Mouse (Mus musculus): Measurements from ENCODE around the gene Zfp296. TPM values are rescaled to one million over a fixed set of nuclear protein-coding genes. Genes with fewer than 3 reads are reported as not detected.

The Zfp296 gene
- total and polyA plus RNA-seq, 2 experiments from 2014 or later, result 0.12 to 3.6 TPM

- H3K9ac ChIP-seq (replicated peaks; ENCODE audit: low read depth, low read length), result no peak overlapping the region
- 68% methylated on average over 7 of the region's 7 CpGs for WGBS
- no peak; the same call in 1 of the 2 replicates for ATAC-seq (ENCODE audit: insufficient read depth, low read depth)
These were observed 35.4 kb upstream of the Zfp296 start for GRCm38 (mm10) chr7:19541681-19542154.

GRCm38 (mm10) chr7:19542155-19542691, 34.9 kb upstream of the Zfp296 start:
- Histone ChIP-seq H3K4me2 (ENCODE audit: low read depth, low read length) (no peak overlapping the region), H3K9ac (replicated peaks; ENCODE audit: low read depth, low read length) (no peak overlapping the region), H3K27me3 (ENCODE audit: control insufficient read depth, insufficient read depth, low read length) (no peaks in the 10 kb centered on the region), H3K9me3 (replicated peaks; ENCODE audit: control insufficient read depth, low read length) (no peaks in the 10 kb centered on the region), H3K27ac (ENCODE audit: low read depth) (peak overlapping the region; percentile 59), H3K36me3 (replicated peaks; ENCODE audit: control insufficient read depth, insufficient read depth, low read length) (no peaks in the 10 kb centered on the region), H3K4me1 (ENCODE audit: control insufficient read depth, insufficient read depth) (peaks cover 37% of the 10 kb centered on the region), H3K4me3 (ENCODE audit: low read depth, low read length) (no peak overlapping the region)
- 52% methylated on average over 8 of the region's 8 CpGs for WGBS
- ATAC-seq (ENCODE audit: insufficient read depth, low read depth) (peak; percentile 79), DNase-seq (ENCODE audit: low spot score) (peak; percentile 47)
- TF ChIP-seq EP300 (IDR thresholded peaks at IDR 0.05; ENCODE audit: low read depth), result no peak
- no peak for TF ChIP-seq CTCF (IDR thresholded peaks at IDR 0.05; ENCODE audit: low read depth)

More at GRCm38 (mm10) chr7:19541681-19542154, 35.4 kb upstream of the Zfp296 start:
- Histone ChIP-seq H3K4me1 (ENCODE audit: control insufficient read depth, insufficient read depth) (peaks cover 37% of the 10 kb centered on the region), H3K9me3 (replicated peaks; ENCODE audit: control insufficient read depth, low read length) (no peaks in the 10 kb centered on the region), H3K4me2 (ENCODE audit: low read depth, low read length) (no peak overlapping the region), H3K4me3 (ENCODE audit: low read depth, low read length) (no peak overlapping the region), H3K36me3 (replicated peaks; ENCODE audit: control insufficient read depth, insufficient read depth, low read length) (no peaks in the 10 kb centered on the region), H3K27me3 (ENCODE audit: control insufficient read depth, insufficient read depth, low read length) (no peaks in the 10 kb centered on the region), H3K27ac (ENCODE audit: low read depth) (peak overlapping the region; percentile 59; the same call in 1 of the 2 replicates)
- TF ChIP-seq CTCF (IDR thresholded peaks at IDR 0.05; ENCODE audit: low read depth), result no peak
- TF ChIP-seq EP300 (IDR thresholded peaks at IDR 0.05; ENCODE audit: low read depth), result no peak
- no peak for DNase-seq (ENCODE audit: low spot score)

- DNase-seq (ENCODE audit: low spot score) (no peak), ATAC-seq (ENCODE audit: insufficient read depth, low read depth) (no peak)
- no peak overlapping the region for H3K4me3 ChIP-seq (ENCODE audit: low read depth, low read length)
- no peaks in the 10 kb centered on the region for H3K27me3 ChIP-seq (ENCODE audit: control insufficient read depth, insufficient read depth, low read length)
- 38% methylated on average over 6 of the region's 6 CpGs for WGBS
- H3K4me1 ChIP-seq (ENCODE audit: control insufficient read depth, insufficient read depth), result peaks cover 37% of the 10 kb centered on the region
- H3K4me2 ChIP-seq (ENCODE audit: low read depth, low read length), result no peak overlapping the region
- H3K9ac ChIP-seq (replicated peaks; ENCODE audit: low read depth, low read length), result no peak overlapping the region
- H3K9me3 ChIP-seq (replicated peaks; ENCODE audit: control insufficient read depth, low read length), result no peaks in the 10 kb centered on the region
- TF ChIP-seq CTCF (IDR thresholded peaks at IDR 0.05; ENCODE audit: low read depth) (peak; percentile 52), EP300 (IDR thresholded peaks at IDR 0.05; ENCODE audit: low read depth) (peak; percentile 54; the same call in 1 of the 2 replicates)
- H3K36me3 ChIP-seq (replicated peaks; ENCODE audit: control insufficient read depth, insufficient read depth, low read length), result no peaks in the 10 kb centered on the region
- H3K27ac ChIP-seq (ENCODE audit: low read depth), result no peak overlapping the region
These were observed 33.5 kb upstream of the Zfp296 start for GRCm38 (mm10) chr7:19543584-19543983.

GRCm38 (mm10) chr7:19546007-19546406, 31.1 kb upstream of the Zfp296 start:
- no peak overlapping the region for H3K9ac ChIP-seq (replicated peaks; ENCODE audit: low read depth, low read length)
- H3K4me3 ChIP-seq (ENCODE audit: low read depth, low read length), result no peak overlapping the region
- no peaks in the 10 kb centered on the region for H3K27me3 ChIP-seq (ENCODE audit: control insufficient read depth, insufficient read depth, low read length)
- no peak overlapping the region for H3K4me2 ChIP-seq (ENCODE audit: low read depth, low read length)
- no peak for TF ChIP-seq CTCF (IDR thresholded peaks at IDR 0.05; ENCODE audit: low read depth)
- TF ChIP-seq EP300 (IDR thresholded peaks at IDR 0.05; ENCODE audit: low read depth), result no peak
- H3K4me1 ChIP-seq (ENCODE audit: control insufficient read depth, insufficient read depth), result peaks cover 32% of the 10 kb centered on the region
- ATAC-seq (ENCODE audit: insufficient read depth, low read depth), result peak; percentile 48; the same call in 1 of the 2 replicates
- WGBS, result 18% methylated on average over 3 of the region's 3 CpGs
- no peak overlapping the region for H3K27ac ChIP-seq (ENCODE audit: low read depth)
- H3K9me3 ChIP-seq (replicated peaks; ENCODE audit: control insufficient read depth, low read length), result no peaks in the 10 kb centered on the region
- DNase-seq (ENCODE audit: low spot score), result peak; percentile 36
- no peaks in the 10 kb centered on the region for H3K36me3 ChIP-seq (replicated peaks; ENCODE audit: control insufficient read depth, insufficient read depth, low read length)

- WGBS, result 79% methylated on average over 2 of the region's 2 CpGs
- Histone ChIP-seq H3K27ac (ENCODE audit: low read depth) (no peak overlapping the region), H3K9me3 (replicated peaks; ENCODE audit: control insufficient read depth, low read length) (no peaks in the 10 kb centered on the region), H3K9ac (replicated peaks; ENCODE audit: low read depth, low read length) (no peak overlapping the region), H3K4me2 (ENCODE audit: low read depth, low read length) (no peak overlapping the region), H3K27me3 (ENCODE audit: control insufficient read depth, insufficient read depth, low read length) (no peaks in the 10 kb centered on the region), H3K4me3 (ENCODE audit: low read depth, low read length) (no peak overlapping the region), H3K36me3 (replicated peaks; ENCODE audit: control insufficient read depth, insufficient read depth, low read length) (no peaks in the 10 kb centered on the region), H3K4me1 (ENCODE audit: control insufficient read depth, insufficient read depth) (peaks cover 17% of the 10 kb centered on the region)
- ATAC-seq (ENCODE audit: insufficient read depth, low read depth) (no peak), DNase-seq (ENCODE audit: low spot score) (no peak)
- TF ChIP-seq CTCF (IDR thresholded peaks at IDR 0.05; ENCODE audit: low read depth) (no peak), EP300 (IDR thresholded peaks at IDR 0.05; ENCODE audit: low read depth) (no peak)
These were observed 29.6 kb upstream of the Zfp296 start for GRCm38 (mm10) chr7:19547344-19547969.
